Mouse (Mus musculus) midbrain, embryonic 16.5 days (tissue): Measurements from ENCODE around the gene Vmn2r18. TPM values are rescaled to one million over a fixed set of nuclear protein-coding genes. Genes with fewer than 3 reads are reported as not detected.

ENCODE experiments used
- ATAC-seq: fragments of 200-750 bp; cut with Nextera tagmentation; 2 replicates; pipeline ENCODE4 v1.8.0; 2017; ENCODE audit warnings: moderate TSS enrichment
- H3K27ac ChIP-seq: fragments of 300-500 bp; sonication (generic); 2 replicates; pipeline ENCODE4 v1.5.1; 2014; ENCODE audit warnings: mild to moderate bottlenecking, low read length, mixed read lengths
- H3K27me3 ChIP-seq: fragments of 300-500 bp; sonication (generic); 2 replicates; pipeline ENCODE4 v1.6.1; 2014; ENCODE audit warnings: low read depth, low read length, mixed read lengths; ENCODE audit not compliant: control insufficient read depth, insufficient read depth
- H3K36me3 ChIP-seq: fragments of 300-500 bp; sonication (generic); 2 replicates; pipeline ENCODE4 v1.6.1; 2014; ENCODE audit warnings: mild to moderate bottlenecking, low read length, moderate library complexity, mixed read lengths; ENCODE audit not compliant: control insufficient read depth, insufficient read depth
- H3K4me1 ChIP-seq: fragments of 300-500 bp; sonication (generic); 2 replicates; pipeline ENCODE4 v1.6.1; 2014; ENCODE audit warnings: mild to moderate bottlenecking, low read length, mixed read lengths; ENCODE audit not compliant: control insufficient read depth, insufficient read depth
- H3K4me2 ChIP-seq: fragments of 300-500 bp; sonication (generic); 2 replicates; pipeline ENCODE4 v1.6.1; 2014; ENCODE audit warnings: mild to moderate bottlenecking, low read length, mixed read lengths
- H3K4me3 ChIP-seq: fragments of 300-500 bp; sonication (generic); 2 replicates; pipeline ENCODE4 v1.5.1; 2014; ENCODE audit warnings: low read depth, mild to moderate bottlenecking, low read length, moderate library complexity, mixed read lengths
- H3K9ac ChIP-seq: fragments of 300-500 bp; sonication (generic); 2 replicates; pipeline ENCODE4 v1.6.1; 2014; ENCODE audit warnings: low read depth, low read length, mixed read lengths
- H3K9me3 ChIP-seq: fragments of 300-500 bp; sonication (generic); replicated peaks from 2 replicates; pipeline ENCODE4 v1.6.1; 2014; ENCODE audit warnings: mild to moderate bottlenecking, low read length, mixed read lengths; ENCODE audit not compliant: control insufficient read depth, poor library complexity, severe bottlenecking
- WGBS: fragments of 180-500 bp; shearing (Covaris S2); extraction: QIAGEN DNeasy Blood & Tissue Kit; methylation state at CpG from one replicate; pipeline ENCODE4 v1.1.7; 2014; 5-methylcytosine and 5-hydroxymethylcytosine counted together
- polyA plus RNA-seq: library from polyadenylated mRNA; unstranded; fragments of >200 nt; fragmentation: Nextera tagmentation; extraction: Ambion mirVana; gene quantifications from 2 replicates; pipeline ENCODE4 v1.2.1, GENCODE M21; 2015

The Vmn2r18 gene
- polyA plus RNA-seq, result not detected in 2 replicates

GRCm38 (mm10) chr5:151605921-151606320, at the start of gene Vmn2r18:
Vmn2r18 (minus strand) TSS chr5:151606021.
- no peaks in the 10 kb centered on the region for H3K36me3 ChIP-seq
- H3K27me3 ChIP-seq, result no peaks in the 10 kb centered on the region
- no peak within 1 kb of the TSS for H3K9ac ChIP-seq
- no peaks in the 10 kb centered on the region for H3K4me1 ChIP-seq
- no peak within 1 kb of the TSS for H3K27ac ChIP-seq
- no peak within 1 kb of the TSS for H3K4me2 ChIP-seq
- H3K4me3 ChIP-seq, result no peak within 1 kb of the TSS
- ATAC-seq, result no peak
- WGBS, result 89% methylated on average over 3 of the region's 3 CpGs
- no peaks in the 10 kb centered on the region for H3K9me3 ChIP-seq

- Histone ChIP-seq H3K27me3 (no peaks in the 10 kb centered on the region), H3K9me3 (no peaks in the 10 kb centered on the region), H3K4me2 (peak overlapping the region; percentile 65; the same call in 1 of the 2 replicates), H3K4me3 (peak overlapping the region; percentile 67), H3K9ac (no peak overlapping the region), H3K27ac (peak overlapping the region; percentile 55), H3K4me1 (peaks cover 9% of the 10 kb centered on the region), H3K36me3 (peaks cover 16% of the 10 kb centered on the region)
- WGBS, result 63% methylated on average over 3 of the region's 3 CpGs
- 0 out of 2 replicates have a peak, but pooled peaks have one; percentile 18 for ATAC-seq
Observed at GRCm38 (mm10) chr5:151651411-151651784, 45.6 kb upstream of the Vmn2r18 start.

GRCm38 (mm10) chr5:151650700-151651410, 45.0 kb upstream of the Vmn2r18 start, which contains the start of gene Rfc3:
Rfc3 (minus strand) TSS chr5:151651242.
- Histone ChIP-seq H3K36me3 (peaks cover 21% of the 10 kb centered on the region), H3K27ac (peak within 1 kb of the TSS; percentile 80), H3K4me1 (peaks cover 9% of the 10 kb centered on the region), H3K9ac (peak within 1 kb of the TSS; percentile 66), H3K4me2 (peak within 1 kb of the TSS; percentile 65), H3K4me3 (peak within 1 kb of the TSS; percentile 67), H3K27me3 (no peaks in the 10 kb centered on the region), H3K9me3 (no peaks in the 10 kb centered on the region)
- peak; percentile 99 for ATAC-seq
- under 1% methylated on average over 42 of the region's 42 CpGs for WGBS

- H3K4me2 ChIP-seq, result no peak overlapping the region
- no peaks in the 10 kb centered on the region for H3K27me3 ChIP-seq
- 91% methylated on average over 7 of the region's 7 CpGs for WGBS
- H3K4me1 ChIP-seq, result peaks cover 3% of the 10 kb centered on the region; the same call in 1 of the 2 replicates
- H3K4me3 ChIP-seq, result no peak overlapping the region
- H3K27ac ChIP-seq, result no peak overlapping the region
- ATAC-seq, result no peak
- no peak overlapping the region for H3K9ac ChIP-seq
- peaks cover 71% of the 10 kb centered on the region for H3K36me3 ChIP-seq
- H3K9me3 ChIP-seq, result peaks cover 3% of the 10 kb centered on the region; the same call in 1 of the 2 replicates
Observed at GRCm38 (mm10) chr5:151644845-151645244, 39.0 kb upstream of the Vmn2r18 start.

- 96% methylated on average over 5 of the region's 5 CpGs for WGBS
- H3K9me3 ChIP-seq, result peaks cover 3% of the 10 kb centered on the region; the same call in 1 of the 2 replicates
- no peaks in the 10 kb centered on the region for H3K4me1 ChIP-seq
- no peak overlapping the region for H3K4me3 ChIP-seq
- H3K27me3 ChIP-seq, result no peaks in the 10 kb centered on the region
- H3K36me3 ChIP-seq, result peaks cover 67% of the 10 kb centered on the region
- no peak overlapping the region for H3K27ac ChIP-seq
- no peak overlapping the region for H3K9ac ChIP-seq
- ATAC-seq, result no peak
- no peak overlapping the region for H3K4me2 ChIP-seq
Observed at GRCm38 (mm10) chr5:151642867-151643266, 37.0 kb upstream of the Vmn2r18 start.

GRCm38 (mm10) chr5:151642102-151642501, 36.3 kb upstream of the Vmn2r18 start:
- WGBS, result 100% methylated on average over 1 of the region's 1 CpGs
- Histone ChIP-seq H3K4me2 (no peak overlapping the region), H3K9me3 (peaks cover 3% of the 10 kb centered on the region; the same call in 1 of the 2 replicates), H3K27me3 (no peaks in the 10 kb centered on the region), H3K4me3 (no peak overlapping the region), H3K4me1 (no peaks in the 10 kb centered on the region), H3K9ac (no peak overlapping the region), H3K36me3 (peaks cover 61% of the 10 kb centered on the region), H3K27ac (no peak overlapping the region)
- ATAC-seq, result no peak

- no peaks in the 10 kb centered on the region for H3K27me3 ChIP-seq
- no peak overlapping the region for H3K27ac ChIP-seq
- no peaks in the 10 kb centered on the region for H3K4me1 ChIP-seq
- WGBS, result 58% methylated on average over 1 of the region's 1 CpGs
- H3K36me3 ChIP-seq, result no peaks in the 10 kb centered on the region
- H3K4me3 ChIP-seq, result no peak overlapping the region
- no peaks in the 10 kb centered on the region for H3K9me3 ChIP-seq
- no peak for ATAC-seq
- no peak overlapping the region for H3K4me2 ChIP-seq
- no peak overlapping the region for H3K9ac ChIP-seq
Observed at GRCm38 (mm10) chr5:151601696-151602095, 4.1 kb downstream of the Vmn2r18 start.

Other genes starting within 250 kb of the Vmn2r18 start
- gene Gm42906, start 177.9 kb downstream of the Vmn2r18 start, polyA plus RNA-seq, result not detected in 2 replicates
- gene Rfc3, start 45.2 kb upstream of the Vmn2r18 start, polyA plus RNA-seq, result 60.9 and 61.8 TPM in 2 replicates